Mouse (Mus musculus) erythroblast, embryonic 14.5 days (primary cell): Measurements from ENCODE around the gene Cd200r3.

Experiments
- GATA1 ChIP-seq: IDR thresholded peaks from 2 replicates; pipeline ENCODE4 v1.6.1; 2012; ENCODE audit warnings: low read length, inconsistent platforms, mixed read lengths
- TAL1 ChIP-seq: IDR thresholded peaks from 3 replicates; pipeline ENCODE4 v1.6.1; 2012; ENCODE audit warnings: low read length, inconsistent platforms, mixed read lengths

DNA sequence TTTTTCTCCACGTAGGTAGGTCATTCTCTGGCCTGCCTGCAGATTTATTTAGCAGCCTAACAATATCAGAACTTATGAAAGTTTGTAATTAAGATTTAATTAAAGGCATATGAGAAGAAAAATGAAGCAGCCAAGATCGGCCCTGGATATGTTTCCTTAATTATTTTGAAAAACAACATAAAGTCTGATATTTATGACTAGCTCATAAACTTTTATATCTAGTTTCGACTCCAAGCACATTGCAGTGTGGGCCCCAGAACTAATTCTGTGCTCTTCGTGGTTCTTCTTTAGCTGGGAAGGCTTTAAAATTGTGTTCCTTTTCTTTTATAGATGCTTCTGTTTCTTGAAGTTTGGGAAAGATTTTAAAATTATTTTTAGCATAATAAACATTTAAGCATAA lies 23.4 kb downstream of the Cd200r3 start:
- TF ChIP-seq GATA1 (no peak), TAL1 (no peak)
